Mouse (Mus musculus) heart, embryonic 12.5 days (tissue): ENCODE measurements around the gene Abhd14a. TPM values are rescaled to one million over a fixed set of nuclear protein-coding genes. Genes with fewer than 3 reads are reported as not detected.
A peak's percentile ranks its signal among the peaks of the same experiment; 100 is the strongest.

Source experiments
- ATAC-seq: fragments of 200-750 bp; cut with Nextera tagmentation; 2 replicates; pipeline ENCODE4 v1.8.0; 2017; ENCODE audit warnings: moderate TSS enrichment, moderate library complexity; ENCODE audit not compliant: insufficient number of reproducible peaks, low FRiP score
- H3K27ac ChIP-seq: fragments of 300-500 bp; sonication (generic); 2 replicates; pipeline ENCODE4 v1.5.1; 2016; ENCODE audit warnings: mild to moderate bottlenecking, moderate library complexity; ENCODE audit not compliant: poor library complexity, severe bottlenecking
- H3K27me3 ChIP-seq: fragments of 300-500 bp; sonication (generic); replicated peaks from 2 replicates; pipeline ENCODE4 v1.6.1; 2016; ENCODE audit warnings: mild to moderate bottlenecking, moderate library complexity
- H3K36me3 ChIP-seq: fragments of 300-500 bp; sonication (generic); 2 replicates; pipeline ENCODE4 v1.6.1; 2016; ENCODE audit warnings: mild to moderate bottlenecking, moderate library complexity
- H3K4me1 ChIP-seq: fragments of 300-500 bp; sonication (generic); replicated peaks from 2 replicates; pipeline ENCODE4 v1.6.1; 2016; ENCODE audit warnings: mild to moderate bottlenecking
- H3K4me2 ChIP-seq: fragments of 300-500 bp; sonication (generic); 2 replicates; pipeline ENCODE4 v1.6.1; 2016; ENCODE audit warnings: mild to moderate bottlenecking, moderate library complexity
- H3K4me3 ChIP-seq: fragments of 300-500 bp; sonication (generic); 2 replicates; pipeline ENCODE4 v1.5.1; 2016; ENCODE audit warnings: mild to moderate bottlenecking
- H3K9ac ChIP-seq: fragments of 300-500 bp; sonication (generic); 2 replicates; pipeline ENCODE4 v1.6.1; 2016; ENCODE audit warnings: mild to moderate bottlenecking, moderate library complexity
- H3K9me3 ChIP-seq: fragments of 300-500 bp; sonication (generic); replicated peaks from 2 replicates; pipeline ENCODE4 v1.6.1; 2016; ENCODE audit warnings: mild to moderate bottlenecking, moderate library complexity
- WGBS: fragments of 180-500 bp; shearing (Covaris S2); methylation state at CpG from one replicate; pipeline ENCODE4 v1.1.7; 2016; 5-methylcytosine and 5-hydroxymethylcytosine counted together
- polyA plus RNA-seq: library from polyadenylated mRNA; unstranded; fragments of >200 nt; fragmentation: Nextera tagmentation; extraction: Ambion mirVana; gene quantifications from 2 replicates; pipeline ENCODE4 v1.2.1, GENCODE M21; 2016

Gene Abhd14a
- polyA plus RNA-seq, 1 experiment from 2014 or later = 44.4 TPM

DNA sequence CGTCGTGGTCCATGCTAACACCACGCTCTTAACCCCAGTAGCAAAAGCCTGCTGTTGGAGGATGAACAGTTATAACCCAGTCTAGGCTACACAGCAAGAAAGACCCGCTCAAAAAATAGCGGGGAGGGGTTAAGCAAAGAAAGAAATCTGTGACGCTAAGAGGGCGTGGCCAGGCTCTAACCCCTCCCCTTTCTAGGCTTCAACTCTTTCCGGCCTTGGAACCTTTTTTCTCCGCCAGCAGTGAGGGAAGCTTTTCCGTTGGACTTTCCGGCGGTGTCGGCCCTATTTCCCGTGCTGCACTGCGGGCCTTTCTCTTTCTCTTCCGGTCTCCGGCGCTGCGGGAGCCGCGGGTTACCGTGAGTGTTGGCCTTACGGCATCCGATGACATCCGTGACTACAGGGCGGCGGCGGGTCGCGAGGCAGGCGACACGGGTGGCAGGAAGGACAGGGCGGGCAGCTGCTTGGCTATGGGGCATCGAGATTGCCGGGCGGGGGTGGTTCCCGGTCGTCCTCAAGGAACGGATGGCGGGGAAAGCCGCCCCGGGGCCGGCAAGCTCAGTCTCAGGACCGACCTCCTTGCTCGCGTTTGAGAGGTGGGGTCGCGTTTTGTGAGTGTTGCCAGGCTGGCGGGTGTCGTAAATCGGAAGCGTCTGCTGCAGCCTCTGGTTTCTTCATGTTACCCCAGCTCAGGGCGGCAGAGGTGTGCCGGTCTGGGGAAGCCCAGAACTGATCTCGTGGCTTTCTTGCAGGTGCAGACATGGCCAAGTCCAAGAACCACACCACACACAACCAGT, 18.1 kb downstream of the Abhd14a start, which contains the start of gene Rpl29:
Rpl29 (plus strand) TSS at position 234 of the 794 bp plus-strand sequence.
- Histone ChIP-seq H3K36me3 (peaks cover 36% of the 10 kb centered on the region), H3K4me1 (peaks cover 24% of the 10 kb centered on the region), H3K4me2 (peak within 1 kb of the TSS; percentile 79), H3K27ac (peak within 1 kb of the TSS; percentile 97), H3K27me3 (no peaks in the 10 kb centered on the region), H3K9ac (peak within 1 kb of the TSS; percentile 99), H3K4me3 (peak within 1 kb of the TSS; percentile 95), H3K9me3 (no peaks in the 10 kb centered on the region)
- peak; percentile 89 for ATAC-seq
- under 1% methylated on average over 55 of the region's 55 CpGs for WGBS

DNA sequence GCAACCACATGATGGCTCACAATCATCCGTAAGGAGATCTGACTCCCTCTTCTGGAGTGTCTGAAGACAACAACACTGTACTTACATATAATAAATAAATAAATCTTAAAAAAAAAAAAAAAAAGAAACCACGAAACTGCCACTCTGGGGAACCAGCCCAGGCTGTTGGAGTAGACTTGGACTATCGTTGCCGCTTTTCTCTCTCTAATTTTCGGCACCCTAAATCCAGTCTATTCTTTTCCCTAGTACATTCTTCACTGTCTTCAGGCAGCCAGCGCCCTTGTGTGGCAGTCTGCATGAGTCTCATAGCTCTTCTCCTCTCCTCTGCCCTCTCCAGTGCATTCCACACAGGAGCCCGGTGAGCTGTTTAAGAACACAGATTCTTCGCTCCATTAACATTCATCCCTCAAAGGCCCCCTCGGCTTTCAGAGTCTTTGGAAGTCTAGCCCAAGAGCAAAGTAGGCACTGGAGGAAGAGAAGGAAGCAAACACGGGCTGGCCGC, 18.7 kb downstream of the Abhd14a start:
- peaks cover 31% of the 10 kb centered on the region for H3K36me3 ChIP-seq
- H3K4me2 ChIP-seq = peak overlapping the region; percentile 79
- peak; percentile 46 for ATAC-seq
- no peaks in the 10 kb centered on the region for H3K9me3 ChIP-seq
- H3K27me3 ChIP-seq = no peaks in the 10 kb centered on the region
- peak overlapping the region; percentile 95 for H3K4me3 ChIP-seq
- peak overlapping the region; percentile 97 for H3K27ac ChIP-seq
- 20% methylated on average over 11 of the region's 11 CpGs for WGBS
- peak overlapping the region; percentile 99 for H3K9ac ChIP-seq
- H3K4me1 ChIP-seq = peaks cover 24% of the 10 kb centered on the region

DNA sequence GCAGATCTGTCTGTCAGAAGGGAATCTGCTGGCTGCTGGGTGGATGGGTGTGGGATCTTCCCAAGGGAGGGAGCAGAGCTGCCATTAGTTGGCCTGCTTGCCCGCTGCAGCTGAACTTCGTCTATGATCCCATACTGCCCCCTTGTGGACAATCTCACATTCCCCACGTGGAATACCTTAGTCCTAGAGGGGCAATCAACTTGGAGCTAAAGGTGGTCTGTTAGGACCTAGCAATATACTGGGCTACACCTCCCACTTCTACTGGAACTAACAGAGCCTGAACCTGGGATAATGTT, 25.7 kb downstream of the Abhd14a start:
- 0 out of 2 replicates have a peak overlapping the region, but pooled peaks have one; percentile 2 for H3K9ac ChIP-seq
- H3K36me3 ChIP-seq = no peaks in the 10 kb centered on the region
- WGBS = 0% methylated on average over 3 of the region's 3 CpGs
- ATAC-seq = peak; percentile 59
- H3K4me1 ChIP-seq = peaks cover 38% of the 10 kb centered on the region
- peak overlapping the region; percentile 42 for H3K4me2 ChIP-seq
- no peak overlapping the region for H3K27ac ChIP-seq
- no peak overlapping the region for H3K4me3 ChIP-seq
- H3K9me3 ChIP-seq = no peaks in the 10 kb centered on the region
- 0 out of 2 replicates have a peak, but pooled peaks cover 6% of the 10 kb centered on the region for H3K27me3 ChIP-seq

DNA sequence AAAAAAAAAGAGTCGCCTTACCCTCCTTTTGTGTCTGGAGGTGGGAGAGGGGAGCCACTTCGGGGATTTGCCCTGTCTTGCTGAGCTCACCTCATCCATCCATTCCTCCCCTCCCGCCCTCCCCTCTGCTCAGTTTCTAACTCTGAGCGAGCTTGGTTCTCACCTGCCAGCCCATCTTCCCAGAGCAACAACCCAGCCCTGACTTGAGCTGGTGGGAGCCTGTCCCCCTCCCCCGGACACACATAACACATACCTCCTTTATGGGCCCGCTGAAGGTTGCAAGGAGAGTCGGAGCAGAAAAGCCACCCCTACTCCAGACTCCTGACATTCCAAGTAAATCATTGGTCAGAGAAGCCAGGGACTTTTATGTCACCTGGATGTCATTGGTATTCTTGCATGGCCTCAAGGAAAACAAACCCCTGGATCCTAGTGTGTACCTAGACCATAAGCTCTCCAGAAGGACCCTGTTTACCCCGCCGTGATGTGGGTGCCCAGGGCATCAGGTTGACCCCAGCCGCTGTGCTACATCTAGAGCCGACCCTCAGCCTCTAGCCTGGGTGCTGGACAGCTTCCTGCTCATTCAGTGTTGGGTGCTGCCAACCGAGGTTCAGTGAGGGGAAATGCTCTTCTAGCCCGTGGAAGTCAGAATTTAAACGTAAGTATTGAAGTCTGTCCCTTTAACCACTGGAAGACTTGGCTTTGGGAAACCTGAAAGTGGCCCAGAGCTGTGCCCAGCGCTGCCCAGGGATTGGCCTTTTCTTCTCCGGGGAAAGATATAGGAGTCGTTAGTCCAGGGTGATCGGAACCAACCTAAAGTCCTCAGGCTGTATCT, 26.2 kb downstream of the Abhd14a start:
- WGBS = 16% methylated on average over 17 of the region's 18 CpGs
- H3K4me2 ChIP-seq = peak overlapping the region; percentile 42
- 0 out of 2 replicates have a peak overlapping the region, but pooled peaks have one; percentile 2 for H3K9ac ChIP-seq
- no peaks in the 10 kb centered on the region for H3K36me3 ChIP-seq
- H3K27ac ChIP-seq = no peak overlapping the region
- no peak for ATAC-seq
- no peaks in the 10 kb centered on the region for H3K9me3 ChIP-seq
- no peak overlapping the region for H3K4me3 ChIP-seq
- 0 out of 2 replicates have a peak, but pooled peaks cover 6% of the 10 kb centered on the region for H3K27me3 ChIP-seq
- H3K4me1 ChIP-seq = peaks cover 41% of the 10 kb centered on the region

DNA sequence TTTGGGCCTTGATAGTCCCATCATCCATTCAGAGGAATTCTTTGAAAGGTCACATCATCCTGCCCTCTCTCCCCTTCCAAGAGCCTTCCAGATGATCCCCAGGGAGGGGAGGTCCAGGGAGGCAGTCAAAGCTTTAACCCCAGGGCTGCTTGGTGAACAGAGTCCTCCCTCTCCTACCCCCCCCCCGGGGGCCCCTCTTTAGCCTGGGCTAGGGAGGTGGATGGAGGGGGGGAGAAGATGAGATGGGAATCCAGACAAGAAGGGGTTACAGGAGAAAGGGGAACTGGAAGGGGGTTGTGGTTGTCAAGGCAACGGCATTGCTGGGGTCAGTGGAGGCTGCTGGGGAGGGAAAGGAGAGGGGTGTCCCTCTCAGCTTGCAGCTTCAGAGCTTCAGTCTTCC, 26.9 kb downstream of the Abhd14a start:
- H3K4me2 ChIP-seq = no peak overlapping the region
- no peak overlapping the region for H3K9ac ChIP-seq
- no peaks in the 10 kb centered on the region for H3K9me3 ChIP-seq
- ATAC-seq = no peak
- 6% methylated on average over 2 of the region's 2 CpGs for WGBS
- 0 out of 2 replicates have a peak, but pooled peaks cover 6% of the 10 kb centered on the region for H3K27me3 ChIP-seq
- H3K4me3 ChIP-seq = no peak overlapping the region
- peaks cover 42% of the 10 kb centered on the region for H3K4me1 ChIP-seq
- H3K27ac ChIP-seq = no peak overlapping the region
- H3K36me3 ChIP-seq = no peaks in the 10 kb centered on the region

DNA sequence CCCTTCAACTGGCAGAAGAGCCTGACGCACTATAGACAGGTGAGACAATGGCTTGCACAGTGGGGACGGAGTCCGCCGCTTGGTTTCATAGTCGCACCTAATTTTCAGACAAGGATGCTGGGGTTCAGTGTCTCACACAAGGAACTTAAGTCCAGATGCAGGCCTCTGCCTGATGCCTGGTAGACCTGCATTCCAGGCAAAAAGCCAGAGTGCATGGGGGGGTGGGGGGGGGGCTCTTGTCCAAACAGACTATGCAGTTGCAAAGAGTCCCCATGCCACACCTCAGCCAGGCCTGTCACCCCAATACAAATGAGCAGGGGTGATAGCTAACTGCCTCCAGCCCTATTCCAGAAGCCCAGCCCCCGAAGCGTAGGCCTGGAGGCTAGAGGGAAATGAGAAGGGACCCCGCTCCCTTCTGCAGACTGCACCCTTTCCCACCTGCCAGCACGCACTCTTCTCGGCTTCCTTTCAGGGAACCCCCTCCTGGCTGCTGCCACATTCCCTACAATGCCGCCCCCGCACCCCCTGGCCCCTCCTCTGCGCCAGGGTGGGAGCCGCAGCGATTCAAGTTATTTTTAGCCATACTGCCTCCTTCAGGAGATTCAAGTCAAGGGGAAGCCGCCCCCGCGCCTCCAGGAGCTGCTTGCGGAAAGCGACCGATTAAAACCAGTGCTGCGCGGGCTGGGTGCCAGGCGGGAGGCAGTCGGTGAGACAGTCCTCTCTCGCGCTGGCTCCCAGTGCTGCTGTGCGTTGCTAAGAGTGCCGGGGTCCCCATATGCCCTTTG, 29.4 kb downstream of the Abhd14a start:
- WGBS = 14% methylated on average over 29 of the region's 29 CpGs
- H3K9me3 ChIP-seq = no peaks in the 10 kb centered on the region
- ATAC-seq = peak; percentile 68
- peak overlapping the region; percentile 31 for H3K4me3 ChIP-seq
- H3K9ac ChIP-seq = peak overlapping the region; percentile 57
- H3K27ac ChIP-seq = peak overlapping the region; percentile 45
- peaks cover 42% of the 10 kb centered on the region for H3K4me1 ChIP-seq
- 0 out of 2 replicates have a peak, but pooled peaks cover 6% of the 10 kb centered on the region for H3K27me3 ChIP-seq
- H3K4me2 ChIP-seq = peak overlapping the region; percentile 71
- H3K36me3 ChIP-seq = no peaks in the 10 kb centered on the region

DNA sequence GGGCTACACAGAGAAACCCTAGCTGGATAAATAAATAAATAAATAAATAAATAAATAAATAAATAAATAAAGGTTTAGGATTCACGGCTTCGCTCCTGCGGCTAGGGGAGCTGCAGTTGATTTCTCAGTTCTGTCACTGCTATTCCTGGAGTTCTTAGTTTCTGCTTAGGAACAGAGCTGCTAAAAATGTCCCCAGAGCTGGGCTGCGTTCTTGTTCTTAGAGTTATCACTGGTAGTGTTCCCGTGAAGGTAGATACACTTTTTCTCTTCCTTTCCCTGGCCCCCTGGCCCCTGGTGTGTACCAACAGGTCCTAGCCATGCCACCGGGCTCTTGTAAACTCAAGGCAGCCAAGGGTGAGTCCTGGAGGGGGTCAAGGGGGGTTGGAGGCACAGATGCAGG, 30.7 kb downstream of the Abhd14a start:
- Histone ChIP-seq H3K9ac (no peak overlapping the region), H3K27ac (no peak overlapping the region), H3K36me3 (no peaks in the 10 kb centered on the region), H3K9me3 (no peaks in the 10 kb centered on the region), H3K4me2 (peak overlapping the region; percentile 14; the same call in 1 of the 2 replicates), H3K4me1 (peaks cover 47% of the 10 kb centered on the region), H3K4me3 (no peak overlapping the region), H3K27me3 (0 out of 2 replicates have a peak, but pooled peaks cover 6% of the 10 kb centered on the region)
- no peak for ATAC-seq
- 45% methylated on average over 6 of the region's 6 CpGs for WGBS

DNA sequence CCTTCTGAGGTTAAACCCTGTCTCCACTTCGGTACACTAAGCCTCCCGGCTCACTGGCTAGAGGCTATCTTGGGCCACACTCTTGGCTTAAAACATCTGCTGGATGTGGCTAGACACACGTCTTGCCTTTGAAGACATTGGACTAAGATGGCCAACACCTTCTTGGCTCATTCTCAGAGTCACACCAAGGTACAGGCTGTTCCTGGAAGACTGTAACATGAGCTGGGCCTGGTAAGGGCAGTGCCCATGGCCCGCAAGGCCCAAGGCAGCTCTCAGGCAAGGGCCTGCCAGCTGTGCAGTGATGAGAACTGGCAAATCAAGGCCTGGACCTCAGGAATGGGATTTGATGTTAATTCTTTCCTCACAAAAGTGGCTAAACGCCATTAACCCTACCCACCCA, 33.9 kb downstream of the Abhd14a start:
- Histone ChIP-seq H3K27ac (no peak overlapping the region), H3K36me3 (no peaks in the 10 kb centered on the region), H3K27me3 (no peaks in the 10 kb centered on the region), H3K4me3 (no peak overlapping the region), H3K9ac (no peak overlapping the region), H3K9me3 (0 out of 2 replicates have a peak, but pooled peaks cover 5% of the 10 kb centered on the region), H3K4me1 (peaks cover 45% of the 10 kb centered on the region), H3K4me2 (no peak overlapping the region)
- no peak for ATAC-seq
- WGBS = 83% methylated on average over 5 of the region's 5 CpGs

DNA sequence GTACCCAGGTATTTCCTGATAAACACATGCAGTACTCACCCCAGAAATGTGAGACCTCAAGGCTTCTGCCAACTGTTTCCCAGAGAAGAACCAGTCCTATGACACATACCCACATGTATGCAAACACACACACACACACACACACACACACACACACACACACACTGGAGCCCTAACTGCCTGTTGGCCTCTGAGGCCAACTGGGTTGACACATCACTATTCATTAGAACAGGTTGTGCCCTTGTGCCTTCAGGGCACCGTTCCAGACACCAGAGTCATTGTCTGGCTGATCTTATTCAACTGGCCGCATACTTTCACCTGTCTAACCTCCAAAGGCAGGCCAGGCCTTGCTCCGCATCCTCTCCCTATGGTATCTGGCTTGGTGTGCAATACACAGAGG, 35.3 kb downstream of the Abhd14a start:
- Histone ChIP-seq H3K4me3 (no peak overlapping the region), H3K36me3 (no peaks in the 10 kb centered on the region), H3K9ac (no peak overlapping the region), H3K27me3 (no peaks in the 10 kb centered on the region), H3K27ac (no peak overlapping the region), H3K4me2 (no peak overlapping the region), H3K4me1 (peaks cover 42% of the 10 kb centered on the region), H3K9me3 (0 out of 2 replicates have a peak, but pooled peaks cover 5% of the 10 kb centered on the region)
- ATAC-seq = no peak
- 86% methylated on average over 3 of the region's 3 CpGs for WGBS

DNA sequence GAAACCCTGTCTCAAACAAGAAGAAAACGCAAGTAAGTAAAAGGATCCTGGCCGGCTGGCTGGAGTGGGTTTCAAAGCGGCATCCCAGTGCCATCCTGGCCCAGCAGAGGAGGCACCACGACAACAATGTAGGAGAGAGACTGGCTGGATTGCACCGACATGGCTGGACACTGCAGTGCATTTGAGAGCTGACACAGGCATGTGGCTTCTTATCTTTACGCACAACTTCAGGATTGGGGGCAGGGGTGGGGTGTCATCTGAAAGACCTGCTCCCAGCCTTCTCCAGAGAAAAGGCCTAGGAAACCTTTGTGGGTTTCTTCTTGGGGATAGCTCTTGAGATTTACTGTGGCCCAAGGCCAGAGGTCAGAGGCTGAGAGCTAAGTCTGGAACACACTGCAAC, 35.7 kb downstream of the Abhd14a start:
- Histone ChIP-seq H3K4me3 (no peak overlapping the region), H3K36me3 (no peaks in the 10 kb centered on the region), H3K4me2 (no peak overlapping the region), H3K27me3 (no peaks in the 10 kb centered on the region), H3K27ac (no peak overlapping the region), H3K9ac (no peak overlapping the region), H3K4me1 (peaks cover 43% of the 10 kb centered on the region), H3K9me3 (0 out of 2 replicates have a peak, but pooled peaks cover 5% of the 10 kb centered on the region)
- 54% methylated on average over 6 of the region's 6 CpGs for WGBS
- no peak for ATAC-seq
